Mouse (Mus musculus): ENCODE measurements around the gene Srp72.

DNA sequence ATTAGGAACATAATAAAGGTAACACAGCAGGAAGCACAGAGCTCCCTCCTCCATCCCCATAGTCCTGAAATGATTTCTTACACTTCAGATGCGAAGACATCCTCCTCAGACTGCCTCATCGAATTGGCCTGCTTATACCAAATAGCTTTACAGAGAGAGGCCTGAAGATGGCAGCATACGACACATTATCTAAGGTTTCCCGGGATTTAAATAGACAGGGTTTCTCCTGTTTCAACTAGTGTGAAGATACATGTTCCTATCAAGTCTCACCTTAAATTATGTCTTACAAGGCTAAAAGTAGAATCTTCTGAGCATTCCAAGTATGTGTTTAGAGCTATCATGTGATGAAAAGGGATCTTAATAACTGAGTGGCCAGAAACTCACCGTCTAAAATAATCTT lies 23.9 kb downstream of the Srp72 start:
- TF ChIP-seq CTCF (conservative IDR thresholded peaks at IDR 0.05; ENCODE audit: low read length) (peak; percentile 29; the same call in 1 of the 2 replicates), NANOG (IDR thresholded peaks at IDR 0.05; ENCODE audit: borderline replicate concordance, low read length) (no peak)
